Mouse (Mus musculus) T-cell, adult 2 months (primary cell): Measurements from ENCODE around the gene Ube2e1.
"Not testable (repeated sequence)": the region's sequence is repeated elsewhere in the genome, so short reads cannot be mapped to it uniquely, and the experiment has no call there.

Experiments used
- DNase-seq: peaks from one replicate; pipeline ENCODE4 v3.0.0; 2022; ENCODE audit warnings: low spot score

Ube2e1 gene

DNA sequence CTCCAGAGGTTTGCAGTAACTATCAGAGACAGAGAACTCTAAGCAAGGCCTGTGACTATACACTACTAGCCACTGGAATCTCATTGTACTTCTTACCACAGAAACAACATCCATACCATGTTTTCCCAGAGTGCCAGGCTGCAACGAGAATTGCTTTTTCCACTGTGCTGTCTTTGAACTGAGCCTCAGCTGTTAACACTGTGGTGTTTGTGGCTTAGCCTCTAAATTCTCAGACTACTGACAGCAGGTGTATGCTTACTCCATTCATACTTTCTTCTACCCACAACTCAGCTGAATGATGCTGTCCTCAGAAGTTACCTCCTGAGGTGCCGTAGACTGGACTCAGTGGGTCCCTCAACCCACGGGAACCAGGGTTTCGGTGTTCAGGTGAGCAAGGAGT, 89.9 kb downstream of the Ube2e1 start:
- no peak for DNase-seq

DNA sequence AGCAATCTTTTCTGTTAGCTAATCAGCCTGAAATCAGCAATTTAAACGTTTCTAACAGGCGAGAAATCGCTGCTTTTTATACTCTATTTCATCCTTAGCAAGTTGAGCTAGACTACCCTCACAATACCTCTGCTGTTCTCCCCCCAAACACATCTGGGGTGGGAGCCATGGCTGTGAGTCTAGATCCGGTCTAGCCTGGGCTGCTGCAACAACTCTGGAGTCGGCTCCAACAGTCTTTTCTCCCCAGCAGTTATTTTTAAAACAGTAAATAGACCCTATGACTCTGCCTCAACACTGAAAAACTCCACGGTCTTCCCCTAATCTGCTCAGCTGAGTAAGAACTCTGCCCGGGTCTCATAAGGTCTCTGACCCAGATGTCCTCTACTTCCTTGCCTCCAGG, 91.5 kb downstream of the Ube2e1 start:
- no peak for DNase-seq

GRCm38 (mm10) chr14:18238750-18239731, 92.6 kb downstream of the Ube2e1 start, which contains the start of gene Nr1d2:
Gene Nr1d2 (minus strand): TSS chr14:18239127.
- peak; percentile 97 for DNase-seq

DNA sequence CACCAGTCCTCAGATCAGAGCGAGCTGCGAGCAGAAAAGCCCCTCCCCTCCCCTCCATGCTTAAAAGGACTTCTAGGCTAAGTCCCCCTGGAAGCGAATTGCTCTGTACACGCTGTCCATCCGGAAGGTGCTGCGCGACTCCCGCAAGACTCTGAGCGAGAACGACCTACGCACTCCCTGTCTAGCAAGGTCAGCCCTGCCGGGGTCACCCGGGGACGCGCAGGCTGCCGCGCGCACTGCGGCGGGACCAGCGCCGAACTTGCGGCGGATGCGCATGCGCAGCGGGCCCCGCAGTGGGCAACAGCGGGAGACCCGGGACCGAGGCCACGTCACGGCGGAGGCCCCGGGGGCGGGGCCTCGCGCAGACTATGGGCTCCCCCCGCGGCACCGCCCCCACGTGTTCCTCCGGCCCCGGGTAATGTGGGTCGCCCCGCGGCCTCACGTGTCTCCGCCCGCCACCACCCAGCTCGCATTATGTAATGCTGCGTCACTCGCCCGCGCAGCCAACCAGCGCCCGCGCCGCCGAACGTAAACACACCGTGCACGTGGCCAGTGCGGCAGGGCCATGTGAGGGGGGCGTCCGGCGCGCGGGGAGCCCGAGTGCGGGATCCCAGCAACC, 93.4 kb downstream of the Ube2e1 start:
- peak; percentile 99 for DNase-seq

DNA sequence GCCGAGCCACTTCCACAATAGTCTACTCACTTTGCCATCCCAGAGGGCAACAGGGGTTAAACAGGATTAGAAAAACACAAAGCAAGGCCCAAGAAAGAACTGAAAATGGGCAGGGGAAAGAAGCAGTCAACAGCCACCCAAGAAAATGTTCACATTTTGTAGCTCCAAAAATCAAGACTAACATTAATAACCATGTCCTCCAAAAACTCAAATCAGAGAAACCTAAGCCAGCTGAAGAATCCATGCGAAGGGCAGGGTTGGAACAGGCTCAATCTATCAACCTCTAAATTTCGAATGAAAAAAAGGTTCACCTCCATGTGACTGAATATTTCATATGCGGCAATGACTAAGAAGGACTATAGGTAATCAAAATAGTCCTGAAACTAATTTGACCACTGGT, 94.3 kb downstream of the Ube2e1 start:
- no peak for DNase-seq

- not testable (repeated sequence) for DNase-seq
These were observed 95.0 kb downstream of the Ube2e1 start for GRCm38 (mm10) chr14:18236496-18237235.

DNA sequence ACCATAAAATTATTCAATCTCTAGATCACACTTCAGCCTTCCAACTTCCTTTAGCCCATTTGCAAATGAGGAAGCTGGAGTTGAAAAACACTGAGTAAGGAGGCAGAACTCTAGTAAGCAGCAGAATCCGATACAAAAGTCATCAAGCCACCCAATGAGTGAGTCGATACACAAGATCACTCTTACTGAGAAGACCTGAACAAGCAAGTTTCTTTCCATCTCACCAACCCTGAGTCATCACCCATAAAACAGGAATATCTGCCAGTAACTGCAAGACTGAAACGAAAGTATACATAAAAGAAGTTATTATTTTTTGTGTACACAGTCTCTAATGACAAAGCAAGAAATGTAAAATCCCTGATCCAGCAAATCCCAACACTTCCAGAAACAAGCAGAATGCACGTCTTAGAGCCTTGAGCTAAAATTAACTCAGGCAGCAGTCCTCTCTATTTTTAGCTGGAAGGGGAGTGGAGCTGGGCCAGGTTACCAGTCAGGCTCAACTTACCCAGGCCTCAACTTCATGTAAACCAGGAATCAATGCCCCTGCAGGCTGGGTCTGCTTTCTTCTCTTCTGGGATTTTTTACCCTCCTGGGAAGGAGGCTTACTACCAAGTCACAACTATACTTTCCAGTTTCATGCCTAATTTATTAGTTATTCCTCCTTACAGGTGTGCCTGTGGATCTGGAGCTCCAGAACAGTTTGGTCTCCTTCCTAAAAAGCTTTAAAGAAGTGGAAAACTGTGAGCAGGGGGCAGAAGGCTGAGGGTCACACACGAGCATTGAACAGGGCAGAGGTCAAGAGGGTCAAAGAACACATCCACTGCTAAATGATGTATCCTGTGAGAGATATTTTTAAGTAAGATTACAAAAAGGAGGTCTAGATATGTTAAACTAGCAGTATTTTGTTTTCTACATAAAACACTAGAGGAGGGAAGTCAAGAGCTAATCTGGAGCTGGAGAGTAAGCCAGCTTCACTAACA, 97.4 kb downstream of the Ube2e1 start:
- DNase-seq: no peak

DNA sequence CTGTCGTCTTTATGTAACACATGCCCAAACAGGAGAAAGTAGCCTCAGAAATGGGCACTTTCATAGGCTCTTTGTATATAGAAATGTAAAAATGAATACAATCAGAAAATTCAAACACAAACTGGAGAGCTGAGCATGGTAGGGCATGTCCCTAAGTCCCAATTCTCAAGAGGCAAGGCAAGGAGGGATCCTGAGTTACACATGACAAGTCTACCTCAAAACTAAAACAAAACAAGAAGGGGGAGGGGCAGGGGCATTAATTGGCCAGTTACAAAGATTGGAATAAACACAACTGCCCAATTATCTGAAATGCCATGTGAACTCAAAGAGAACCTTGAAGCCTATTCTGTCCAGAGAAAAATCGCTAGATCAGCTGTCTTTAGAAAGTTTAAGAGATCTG, 98.6 kb downstream of the Ube2e1 start:
- DNase-seq: no peak
